Mouse (Mus musculus) kidney, postnatal 0 days (tissue): ENCODE data around the gene Atp5l. TPM values are rescaled to one million over a fixed set of nuclear protein-coding genes. Genes with fewer than 3 reads are reported as not detected.
"Not testable (repeated sequence)": the region's sequence is repeated elsewhere in the genome, so short reads cannot be mapped to it uniquely, and the experiment has no call there.

ENCODE experiments used
- ATAC-seq: fragments of 200-750 bp; cut with Nextera tagmentation; replicated peaks from 2 replicates; pipeline ENCODE4 v1.8.0; 2017; ENCODE audit warnings: low read depth, moderate number of reproducible peaks, moderate TSS enrichment, moderate library complexity; ENCODE audit not compliant: low FRiP score
- DNase-seq: peaks from one replicate; pipeline ENCODE4 v3.0.0-alpha.2; 2016; ENCODE audit warnings: low spot score
- H3K27ac ChIP-seq: fragments of 300-500 bp; sonication (generic); 2 replicates; pipeline ENCODE4 v1.5.1; 2014; ENCODE audit warnings: mild to moderate bottlenecking
- H3K27me3 ChIP-seq: fragments of 300-500 bp; sonication (generic); 2 replicates; pipeline ENCODE4 v1.6.1; 2014; ENCODE audit warnings: low read length, mixed read lengths; ENCODE audit not compliant: insufficient read depth
- H3K36me3 ChIP-seq: fragments of 300-500 bp; sonication (generic); 2 replicates; pipeline ENCODE4 v1.6.1; 2014; ENCODE audit warnings: low read length, mixed read lengths; ENCODE audit not compliant: insufficient read depth
- H3K4me1 ChIP-seq: fragments of 300-500 bp; sonication (generic); replicated peaks from 2 replicates; pipeline ENCODE4 v1.6.1; 2014; ENCODE audit warnings: antibody characterized with exemption, low read length, mixed read lengths; ENCODE audit not compliant: insufficient read depth
- H3K4me2 ChIP-seq: fragments of 300-500 bp; sonication (generic); 2 replicates; pipeline ENCODE4 v1.6.1; 2014; ENCODE audit warnings: mild to moderate bottlenecking, low read length, moderate library complexity, mixed read lengths
- H3K4me3 ChIP-seq: fragments of 300-500 bp; sonication (generic); replicated peaks from 2 replicates; pipeline ENCODE4 v1.5.1; 2014; ENCODE audit warnings: low read depth, low read length
- H3K9ac ChIP-seq: fragments of 300-500 bp; sonication (generic); 2 replicates; pipeline ENCODE4 v1.6.1; 2014; ENCODE audit warnings: low read depth, low read length
- H3K9me3 ChIP-seq: fragments of 300-500 bp; sonication (generic); replicated peaks from 2 replicates; pipeline ENCODE4 v1.6.1; 2016; ENCODE audit warnings: low read length, inconsistent platforms, mixed read lengths
- CTCF ChIP-seq: IDR thresholded peaks from 2 replicates; pipeline ENCODE4 v1.5.1; 2016; ENCODE audit warnings: antibody characterized with exemption, low read depth, mild to moderate bottlenecking, moderate library complexity
- WGBS: fragments of 180-500 bp; shearing (Covaris S2); extraction: QIAGEN DNeasy Blood & Tissue Kit; methylation state at CpG from one replicate; pipeline ENCODE4 v1.1.7; 2014; 5-methylcytosine and 5-hydroxymethylcytosine counted together
- polyA plus RNA-seq: library from polyadenylated mRNA; unstranded; fragments of >200 nt; fragmentation: Nextera tagmentation; extraction: Ambion mirVana; gene quantifications from 2 replicates; pipeline ENCODE4 v1.2.1, GENCODE M21; 2015

Gene Atp5l
- 1,237 and 1,429 TPM in 2 replicates for polyA plus RNA-seq

GRCm38 (mm10) chr9:44920374-44921122 lies at the start of gene Atp5l:
TSS of gene Atp5l (minus strand) at chr9:44920742.
- WGBS = 0% methylated on average over 48 of the region's 48 CpGs
- Histone ChIP-seq H3K4me2 (peak within 1 kb of the TSS; percentile 74), H3K4me3 (peak within 1 kb of the TSS; percentile 99), H3K36me3 (no peaks in the 10 kb centered on the region), H3K27ac (peak within 1 kb of the TSS; percentile 95), H3K27me3 (no peaks in the 10 kb centered on the region), H3K9ac (peak within 1 kb of the TSS; percentile 97), H3K9me3 (no peaks in the 10 kb centered on the region), H3K4me1 (no peaks in the 10 kb centered on the region; the same call in 1 of the 2 replicates)
- ATAC-seq (peak; percentile 77), DNase-seq (peak; percentile 99)
- no peak for TF ChIP-seq CTCF

- H3K4me2 ChIP-seq = no peak overlapping the region
- WGBS = 57% methylated on average over 1 of the region's 1 CpGs
- H3K27me3 ChIP-seq = no peaks in the 10 kb centered on the region
- no peak for ATAC-seq
- no peak overlapping the region for H3K4me3 ChIP-seq
- no peaks in the 10 kb centered on the region for H3K9me3 ChIP-seq
- no peak for DNase-seq
- H3K4me1 ChIP-seq = peaks cover 3% of the 10 kb centered on the region; the same call in 1 of the 2 replicates
- TF ChIP-seq CTCF = peak; percentile 29; the same call in 1 of the 2 replicates
- H3K9ac ChIP-seq = no peak overlapping the region
- H3K27ac ChIP-seq = no peak overlapping the region
- no peaks in the 10 kb centered on the region for H3K36me3 ChIP-seq
These were observed 48.9 kb upstream of the Atp5l start for GRCm38 (mm10) chr9:44969450-44969849.

- DNase-seq = not testable (repeated sequence)
- 87% methylated on average over 5 of the region's 5 CpGs for WGBS
These were observed 47.2 kb upstream of the Atp5l start for GRCm38 (mm10) chr9:44967763-44968162.

GRCm38 (mm10) chr9:44966815-44967242 lies 46.3 kb upstream of the Atp5l start:
- ATAC-seq = peak; percentile 61; the same call in 1 of the 2 replicates
- Histone ChIP-seq H3K27me3 (no peaks in the 10 kb centered on the region), H3K27ac (no peak overlapping the region), H3K9me3 (no peaks in the 10 kb centered on the region), H3K4me1 (peaks cover 3% of the 10 kb centered on the region; the same call in 1 of the 2 replicates), H3K4me2 (no peak overlapping the region), H3K36me3 (no peaks in the 10 kb centered on the region), H3K4me3 (no peak overlapping the region), H3K9ac (no peak overlapping the region)
- WGBS = 19% methylated on average over 3 of the region's 3 CpGs
- peak; percentile 91 for TF ChIP-seq CTCF
- peak; percentile 89 for DNase-seq

More at GRCm38 (mm10) chr9:44967763-44968162, 47.2 kb upstream of the Atp5l start:
- not testable (repeated sequence) for H3K27ac ChIP-seq, H3K4me1 ChIP-seq, H3K4me3 ChIP-seq, ATAC-seq, H3K27me3 ChIP-seq, H3K4me2 ChIP-seq, H3K9ac ChIP-seq, H3K36me3 ChIP-seq, H3K9me3 ChIP-seq

GRCm38 (mm10) chr9:44965833-44966466 lies 45.4 kb upstream of the Atp5l start:
- Histone ChIP-seq H3K36me3 (no peaks in the 10 kb centered on the region), H3K9me3 (no peaks in the 10 kb centered on the region), H3K27me3 (no peaks in the 10 kb centered on the region), H3K4me1 (peaks cover 3% of the 10 kb centered on the region; the same call in 1 of the 2 replicates), H3K27ac (peak overlapping the region; percentile 55; the same call in 1 of the 2 replicates), H3K4me2 (peak overlapping the region; percentile 85), H3K4me3 (peak overlapping the region; percentile 80), H3K9ac (peak overlapping the region; percentile 32; the same call in 1 of the 2 replicates)
- DNase-seq (no peak), ATAC-seq (peak; percentile 11; the same call in 1 of the 2 replicates)
- TF ChIP-seq CTCF = no peak
- 13% methylated on average over 10 of the region's 10 CpGs for WGBS

GRCm38 (mm10) chr9:44965126-44965832 lies 44.7 kb upstream of the Atp5l start, which contains the start of gene Ube4a:
TSS of gene Ube4a (minus strand) at chr9:44965600.
- no peaks in the 10 kb centered on the region for H3K36me3 ChIP-seq
- no peaks in the 10 kb centered on the region for H3K27me3 ChIP-seq
- under 1% methylated on average over 39 of the region's 39 CpGs for WGBS
- peaks cover 3% of the 10 kb centered on the region; the same call in 1 of the 2 replicates for H3K4me1 ChIP-seq
- DNase-seq (peak; percentile 99), ATAC-seq (peak; percentile 95)
- H3K27ac ChIP-seq = peak within 1 kb of the TSS; percentile 69
- H3K4me2 ChIP-seq = peak within 1 kb of the TSS; percentile 85
- peak within 1 kb of the TSS; percentile 80 for H3K4me3 ChIP-seq
- H3K9me3 ChIP-seq = no peaks in the 10 kb centered on the region
- H3K9ac ChIP-seq = peak within 1 kb of the TSS; percentile 77
- no peak for TF ChIP-seq CTCF
